Mouse (Mus musculus) embryonic facial prominence, embryonic 15.5 days (tissue): Measurements from ENCODE around the gene Klf12. TPM values are rescaled to one million over a fixed set of nuclear protein-coding genes. Genes with fewer than 3 reads are reported as not detected.

Experiments
- ATAC-seq: fragments of 200-750 bp; cut with Nextera tagmentation; 2 replicates; pipeline ENCODE4 v1.8.0; 2017; ENCODE audit warnings: low read depth, moderate TSS enrichment; ENCODE audit not compliant: insufficient number of reproducible peaks, low FRiP score, low TSS enrichment
- H3K27ac ChIP-seq: fragments of 300-500 bp; sonication (generic); replicated peaks from 2 replicates; pipeline ENCODE4 v1.5.1; 2015; ENCODE audit warnings: mild to moderate bottlenecking, inconsistent platforms
- H3K27me3 ChIP-seq: fragments of 300-500 bp; sonication (generic); 2 replicates; pipeline ENCODE4 v1.6.1; 2015; ENCODE audit warnings: inconsistent platforms
- H3K36me3 ChIP-seq: fragments of 300-500 bp; sonication (generic); 2 replicates; pipeline ENCODE4 v1.6.1; 2015; ENCODE audit warnings: mild to moderate bottlenecking, inconsistent platforms
- H3K4me1 ChIP-seq: fragments of 300-500 bp; sonication (generic); 2 replicates; pipeline ENCODE4 v1.6.1; 2015; ENCODE audit warnings: inconsistent platforms
- H3K4me2 ChIP-seq: fragments of 300-500 bp; sonication (generic); replicated peaks from 2 replicates; pipeline ENCODE4 v1.6.1; 2015; ENCODE audit warnings: mild to moderate bottlenecking, inconsistent platforms
- H3K4me3 ChIP-seq: fragments of 300-500 bp; sonication (generic); replicated peaks from 2 replicates; pipeline ENCODE4 v1.5.1; 2015; ENCODE audit warnings: mild to moderate bottlenecking, inconsistent platforms
- H3K9ac ChIP-seq: fragments of 300-500 bp; sonication (generic); 2 replicates; pipeline ENCODE4 v1.6.1; 2015; ENCODE audit warnings: inconsistent platforms
- H3K9me3 ChIP-seq: fragments of 300-500 bp; sonication (generic); replicated peaks from 2 replicates; pipeline ENCODE4 v1.6.1; 2016; ENCODE audit warnings: inconsistent platforms
- WGBS: fragments of 180-500 bp; shearing (Covaris S2); methylation state at CpG from one replicate; pipeline ENCODE4 v1.1.7; 2015; 5-methylcytosine and 5-hydroxymethylcytosine counted together
- polyA plus RNA-seq: library from polyadenylated mRNA; unstranded; fragments of >200 nt; fragmentation: Nextera tagmentation; extraction: Ambion mirVana; gene quantifications from 2 replicates; pipeline ENCODE4 v1.2.1, GENCODE M21; 2015

Gene Klf12
- polyA plus RNA-seq, 1 experiment from 2014 or later = 25.6 TPM

- 72% methylated on average over 9 of the region's 9 CpGs for WGBS
- Histone ChIP-seq H3K27me3 (no peaks in the 10 kb centered on the region), H3K4me3 (no peak overlapping the region), H3K9me3 (no peaks in the 10 kb centered on the region), H3K27ac (no peak overlapping the region), H3K4me2 (no peak overlapping the region), H3K36me3 (no peaks in the 10 kb centered on the region), H3K4me1 (no peaks in the 10 kb centered on the region), H3K9ac (no peak overlapping the region)
- ATAC-seq = no peak
Measured at GRCm38 (mm10) chr14:100134304-100134703, 150.2 kb downstream of the Klf12 start.

- Histone ChIP-seq H3K9ac (no peak overlapping the region), H3K36me3 (no peaks in the 10 kb centered on the region), H3K4me3 (no peak overlapping the region), H3K9me3 (no peaks in the 10 kb centered on the region), H3K27ac (no peak overlapping the region), H3K4me1 (no peaks in the 10 kb centered on the region), H3K4me2 (no peak overlapping the region), H3K27me3 (no peaks in the 10 kb centered on the region)
- WGBS = 68% methylated on average over 4 of the region's 4 CpGs
- ATAC-seq = no peak
Measured at GRCm38 (mm10) chr14:100132479-100132878, 152.0 kb downstream of the Klf12 start.

GRCm38 (mm10) chr14:100126126-100126525, 158.4 kb downstream of the Klf12 start:
- Histone ChIP-seq H3K4me3 (no peak overlapping the region), H3K4me2 (no peak overlapping the region), H3K27me3 (no peaks in the 10 kb centered on the region), H3K27ac (no peak overlapping the region), H3K9me3 (no peaks in the 10 kb centered on the region), H3K4me1 (no peaks in the 10 kb centered on the region), H3K9ac (no peak overlapping the region), H3K36me3 (no peaks in the 10 kb centered on the region)
- 91% methylated on average over 6 of the region's 6 CpGs for WGBS
- no peak for ATAC-seq

GRCm38 (mm10) chr14:100121075-100121474, 163.4 kb downstream of the Klf12 start:
- H3K27me3 ChIP-seq = no peaks in the 10 kb centered on the region
- no peaks in the 10 kb centered on the region for H3K36me3 ChIP-seq
- H3K27ac ChIP-seq = no peak overlapping the region
- ATAC-seq = no peak
- H3K9me3 ChIP-seq = no peaks in the 10 kb centered on the region
- WGBS = 89% methylated on average over 4 of the region's 4 CpGs
- no peak overlapping the region for H3K9ac ChIP-seq
- H3K4me3 ChIP-seq = no peak overlapping the region
- H3K4me2 ChIP-seq = no peak overlapping the region
- no peaks in the 10 kb centered on the region; the same call in 1 of the 2 replicates for H3K4me1 ChIP-seq

GRCm38 (mm10) chr14:100119866-100120265, 164.6 kb downstream of the Klf12 start:
- Histone ChIP-seq H3K4me2 (no peak overlapping the region), H3K4me1 (no peaks in the 10 kb centered on the region; the same call in 1 of the 2 replicates), H3K27me3 (no peaks in the 10 kb centered on the region), H3K9me3 (no peaks in the 10 kb centered on the region), H3K9ac (no peak overlapping the region), H3K4me3 (no peak overlapping the region), H3K36me3 (no peaks in the 10 kb centered on the region), H3K27ac (no peak overlapping the region)
- no peak for ATAC-seq
- WGBS = 40% methylated on average over 3 of the region's 3 CpGs

GRCm38 (mm10) chr14:100113419-100113818, 171.1 kb downstream of the Klf12 start:
- no peaks in the 10 kb centered on the region for H3K27me3 ChIP-seq
- H3K36me3 ChIP-seq = no peaks in the 10 kb centered on the region
- H3K4me3 ChIP-seq = no peak overlapping the region
- WGBS = 40% methylated on average over 6 of the region's 6 CpGs
- H3K9ac ChIP-seq = no peak overlapping the region
- no peak overlapping the region for H3K4me2 ChIP-seq
- H3K9me3 ChIP-seq = no peaks in the 10 kb centered on the region
- 0 out of 2 replicates have a peak, but pooled peaks cover 7% of the 10 kb centered on the region for H3K4me1 ChIP-seq
- ATAC-seq = no peak
- H3K27ac ChIP-seq = no peak overlapping the region

GRCm38 (mm10) chr14:100111735-100112134, 172.7 kb downstream of the Klf12 start:
- 0 out of 2 replicates have a peak, but pooled peaks cover 7% of the 10 kb centered on the region for H3K4me1 ChIP-seq
- no peak for ATAC-seq
- WGBS = 0% methylated on average over 1 of the region's 1 CpGs
- H3K9me3 ChIP-seq = no peaks in the 10 kb centered on the region
- H3K9ac ChIP-seq = no peak overlapping the region
- H3K27ac ChIP-seq = no peak overlapping the region
- H3K4me2 ChIP-seq = no peak overlapping the region
- H3K27me3 ChIP-seq = no peaks in the 10 kb centered on the region
- H3K4me3 ChIP-seq = no peak overlapping the region
- no peaks in the 10 kb centered on the region for H3K36me3 ChIP-seq

- no peak overlapping the region for H3K4me3 ChIP-seq
- ATAC-seq = no peak
- H3K36me3 ChIP-seq = no peaks in the 10 kb centered on the region
- WGBS = 29% methylated on average over 6 of the region's 6 CpGs
- no peak overlapping the region for H3K9ac ChIP-seq
- no peak overlapping the region for H3K27ac ChIP-seq
- H3K4me2 ChIP-seq = no peak overlapping the region
- H3K4me1 ChIP-seq = peaks cover 7% of the 10 kb centered on the region; the same call in 1 of the 2 replicates
- H3K27me3 ChIP-seq = no peaks in the 10 kb centered on the region
- H3K9me3 ChIP-seq = no peaks in the 10 kb centered on the region
Measured at GRCm38 (mm10) chr14:100109563-100109962, 174.9 kb downstream of the Klf12 start.

GRCm38 (mm10) chr14:100105570-100105969, 178.9 kb downstream of the Klf12 start:
- no peak overlapping the region for H3K4me3 ChIP-seq
- no peaks in the 10 kb centered on the region for H3K9me3 ChIP-seq
- H3K27ac ChIP-seq = no peak overlapping the region
- H3K27me3 ChIP-seq = no peaks in the 10 kb centered on the region
- H3K9ac ChIP-seq = no peak overlapping the region
- no peak for ATAC-seq
- H3K36me3 ChIP-seq = no peaks in the 10 kb centered on the region
- no peak overlapping the region for H3K4me2 ChIP-seq
- WGBS = 80% methylated on average over 10 of the region's 10 CpGs
- no peaks in the 10 kb centered on the region; the same call in 1 of the 2 replicates for H3K4me1 ChIP-seq

- 89% methylated on average over 12 of the region's 12 CpGs for WGBS
- no peak overlapping the region for H3K4me3 ChIP-seq
Measured at GRCm38 (mm10) chr14:100104818-100105217, 179.7 kb downstream of the Klf12 start.

GRCm38 (mm10) chr14:100103818-100104217, 180.7 kb downstream of the Klf12 start:
- Histone ChIP-seq H3K9me3 (no peaks in the 10 kb centered on the region), H3K4me3 (no peak overlapping the region), H3K4me2 (no peak overlapping the region), H3K4me1 (no peaks in the 10 kb centered on the region; the same call in 1 of the 2 replicates), H3K9ac (no peak overlapping the region), H3K27ac (no peak overlapping the region), H3K36me3 (no peaks in the 10 kb centered on the region), H3K27me3 (no peaks in the 10 kb centered on the region)
- ATAC-seq = no peak
- WGBS = 86% methylated on average over 6 of the region's 6 CpGs

More at GRCm38 (mm10) chr14:100104818-100105217, 179.7 kb downstream of the Klf12 start:
- Histone ChIP-seq H3K4me1 (no peaks in the 10 kb centered on the region; the same call in 1 of the 2 replicates), H3K27me3 (no peaks in the 10 kb centered on the region), H3K9me3 (no peaks in the 10 kb centered on the region), H3K27ac (no peak overlapping the region), H3K9ac (no peak overlapping the region), H3K36me3 (no peaks in the 10 kb centered on the region), H3K4me2 (no peak overlapping the region)
- ATAC-seq = no peak
